Mouse (Mus musculus): Measurements from ENCODE around the gene Ctsd. TPM values are rescaled to one million over a fixed set of nuclear protein-coding genes. Genes with fewer than 3 reads are reported as not detected.

Gene Ctsd
- polyA plus RNA-seq, 1 experiment from 2014 or later = 312 TPM

Other genes with a start within 250 kb of the Ctsd start
- gene Gm45337, start 243.4 kb downstream of the Ctsd start, polyA plus RNA-seq (2015; fragmentation: Nextera tagmentation; extraction: Ambion mirVana) = not detected in 2 replicates
- gene Gm29735, start 230.9 kb downstream of the Ctsd start, polyA plus RNA-seq (2015; fragmentation: Nextera tagmentation; extraction: Ambion mirVana) = not detected in 2 replicates
- gene Gm4553, start 222.3 kb downstream of the Ctsd start, polyA plus RNA-seq (2015; fragmentation: Nextera tagmentation; extraction: Ambion mirVana) = not detected in 2 replicates
- not detected in 2 replicates for gene Krtap5-2, start 212.0 kb downstream of the Ctsd start, polyA plus RNA-seq (2015; fragmentation: Nextera tagmentation; extraction: Ambion mirVana)
- not detected in 2 replicates for gene Gm10153, start 197.6 kb downstream of the Ctsd start, polyA plus RNA-seq (2015; fragmentation: Nextera tagmentation; extraction: Ambion mirVana)
- gene Krtap5-3, start 186.7 kb downstream of the Ctsd start, polyA plus RNA-seq (2015; fragmentation: Nextera tagmentation; extraction: Ambion mirVana) = not detected in 2 replicates
- not detected in 2 replicates for gene Gm7579, start 176.2 kb downstream of the Ctsd start, polyA plus RNA-seq (2015; fragmentation: Nextera tagmentation; extraction: Ambion mirVana)
- gene Krtap5-5, start 158.1 kb downstream of the Ctsd start, polyA plus RNA-seq (2015; fragmentation: Nextera tagmentation; extraction: Ambion mirVana) = not detected in 2 replicates
- not detected in 2 replicates for gene Gm40460, start 147.0 kb downstream of the Ctsd start, polyA plus RNA-seq (2015; fragmentation: Nextera tagmentation; extraction: Ambion mirVana)
- gene Gm2431, start 129.7 kb downstream of the Ctsd start, polyA plus RNA-seq (2015; fragmentation: Nextera tagmentation; extraction: Ambion mirVana) = not detected in 2 replicates
- not detected in 2 replicates for gene Gm4559, start 113.7 kb downstream of the Ctsd start, polyA plus RNA-seq (2015; fragmentation: Nextera tagmentation; extraction: Ambion mirVana)
- not detected in 2 replicates for gene Krtap5-1, start 90.9 kb downstream of the Ctsd start, polyA plus RNA-seq (2015; fragmentation: Nextera tagmentation; extraction: Ambion mirVana)
- not detected in 2 replicates for gene Krtap5-4, start 84.5 kb downstream of the Ctsd start, polyA plus RNA-seq (2015; fragmentation: Nextera tagmentation; extraction: Ambion mirVana)
- gene Ifitm10, start 14.3 kb downstream of the Ctsd start, polyA plus RNA-seq (2015; fragmentation: Nextera tagmentation; extraction: Ambion mirVana) = 1.8 and 2.3 TPM in 2 replicates
- gene Gm49369, start 5.4 kb downstream of the Ctsd start, polyA plus RNA-seq (2015; fragmentation: Nextera tagmentation; extraction: Ambion mirVana) = 1.2 and 2.5 TPM in 2 replicates
- gene Syt8, start 46.8 kb upstream of the Ctsd start, polyA plus RNA-seq (2015; fragmentation: Nextera tagmentation; extraction: Ambion mirVana) = 0.62 and 1.3 TPM in 2 replicates
- gene Tnni2, start 53.8 kb upstream of the Ctsd start, polyA plus RNA-seq (2015; fragmentation: Nextera tagmentation; extraction: Ambion mirVana) = 19.0 and 45.8 TPM in 2 replicates
- 115 and 139 TPM in 2 replicates for gene Lsp1, start 72.8 kb upstream of the Ctsd start, polyA plus RNA-seq (2015; fragmentation: Nextera tagmentation; extraction: Ambion mirVana)
- gene Tnnt3, start 110.8 kb upstream of the Ctsd start, polyA plus RNA-seq (2015; fragmentation: Nextera tagmentation; extraction: Ambion mirVana) = 23.5 and 46.2 TPM in 2 replicates
- 25.8 and 26.8 TPM in 2 replicates for gene Mrpl23, start 144.6 kb upstream of the Ctsd start, polyA plus RNA-seq (2015; fragmentation: Nextera tagmentation; extraction: Ambion mirVana)